Mouse (Mus musculus) G1E (cell line): ENCODE results near the gene Kif1a.

Experiments
- CTCF ChIP-seq: IDR thresholded peaks from 2 replicates; pipeline ENCODE4 v1.5.1; 2012; ENCODE audit warnings: low read depth, low read length, inconsistent platforms, mixed read lengths
- POLR2AphosphoS5 ChIP-seq: IDR thresholded peaks from 2 replicates; pipeline ENCODE4 v1.6.1; 2012; ENCODE audit warnings: low read depth, low read length, inconsistent platforms; ENCODE audit not compliant: insufficient replicate concordance
- TAL1 ChIP-seq: conservative IDR thresholded peaks from 2 replicates; pipeline ENCODE4 v1.6.1; 2012; ENCODE audit warnings: low read depth, low read length, inconsistent platforms, mixed read lengths

DNA sequence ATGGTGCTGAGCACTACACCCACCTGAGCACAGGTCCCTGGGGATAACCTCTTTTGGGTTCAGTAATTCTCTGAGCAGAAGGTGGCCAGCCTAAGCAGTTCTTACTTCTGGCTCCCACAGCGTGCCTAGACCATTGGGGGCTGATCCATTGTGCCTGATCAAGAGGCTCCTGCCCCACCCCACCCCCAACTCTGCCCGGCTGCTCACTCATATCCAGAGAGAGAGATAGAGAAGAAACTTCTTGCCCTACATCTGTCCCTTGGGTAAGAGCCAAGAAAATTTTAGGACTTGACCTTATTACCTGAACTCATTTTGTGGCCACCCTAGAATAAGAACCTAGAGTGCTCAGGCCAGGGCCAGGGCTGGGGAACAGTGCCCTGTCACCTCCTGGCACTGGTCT is 108.9 kb downstream of the Kif1a start:
- TF ChIP-seq CTCF (no peak), POLR2AphosphoS5 (no peak), TAL1 (no peak)
